Mouse (Mus musculus): ENCODE measurements around the gene Stk32b. TPM values are rescaled to one million over a fixed set of nuclear protein-coding genes. Genes with fewer than 3 reads are reported as not detected.

The Stk32b gene
- under 1 TPM in 1 of 2 experiments, not detected in 1; 0.50 TPM for polyA plus RNA-seq (2017; shearing (Covaris generic))

GRCm38 (mm10) chr5:37716505-37717372 is at the start of gene Stk32b:
TSS of gene Stk32b (minus strand) at chr5:37717171.

GRCm38 (mm10) chr5:37735224-37735623 is 18.3 kb upstream of the Stk32b start, which contains the start of gene Cytl1:
TSS of gene Cytl1 (plus strand) at chr5:37735519.

Other genes with a start within 250 kb of the Stk32b start
- not detected for gene Cytl1, start 18.3 kb upstream of the Stk32b start, polyA plus RNA-seq (2017; shearing (Covaris generic))
- gene Msx1, start 107.4 kb upstream of the Stk32b start, polyA plus RNA-seq (2017; shearing (Covaris generic)) = not detected